Mouse (Mus musculus): ENCODE results near the gene Tulp1. TPM values are rescaled to one million over a fixed set of nuclear protein-coding genes. Genes with fewer than 3 reads are reported as not detected.

Tulp1 gene
- polyA plus RNA-seq, 2 experiments from 2014 or later, result 0.34 TPM; not detected in 1

DNA sequence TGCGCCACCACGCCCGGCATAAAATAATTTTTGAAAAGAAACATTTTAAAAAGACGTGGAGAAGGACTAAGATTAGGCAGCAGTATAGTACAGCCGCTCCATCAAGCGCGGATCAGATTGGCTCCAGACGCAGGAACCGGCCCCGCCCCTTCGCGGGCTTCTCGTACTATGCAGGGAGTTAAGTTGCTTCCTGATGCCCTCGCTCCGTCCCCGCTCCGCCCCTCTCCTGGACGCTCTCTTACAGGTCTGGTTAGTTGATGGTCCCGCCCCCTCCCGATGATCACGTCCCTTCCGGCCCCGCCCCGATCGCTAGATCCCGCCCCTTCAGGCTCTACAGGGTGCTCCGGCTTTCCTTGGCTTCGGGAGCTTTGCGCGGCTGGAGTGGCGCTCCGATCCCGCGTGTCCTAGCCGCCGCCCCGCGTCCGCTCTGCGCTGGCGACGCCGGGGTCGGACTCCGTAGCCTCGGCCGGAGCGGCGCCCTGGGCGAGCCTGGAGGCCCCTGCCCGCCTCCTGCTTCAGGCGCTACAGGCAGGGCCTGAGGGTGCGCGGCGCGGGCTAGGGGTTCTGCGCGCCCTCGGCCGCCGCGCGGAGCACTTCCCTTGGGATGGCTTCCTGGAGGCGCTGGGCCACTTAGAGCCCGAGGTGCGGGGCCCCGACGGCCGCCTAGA is 51.7 kb downstream of the Tulp1 start, which contains the start of gene Fance:
Gene Fance, plus strand, starts transcription at position 308 of the 668 bp plus-strand sequence.
- ATAC-seq, result peak; percentile 98

DNA sequence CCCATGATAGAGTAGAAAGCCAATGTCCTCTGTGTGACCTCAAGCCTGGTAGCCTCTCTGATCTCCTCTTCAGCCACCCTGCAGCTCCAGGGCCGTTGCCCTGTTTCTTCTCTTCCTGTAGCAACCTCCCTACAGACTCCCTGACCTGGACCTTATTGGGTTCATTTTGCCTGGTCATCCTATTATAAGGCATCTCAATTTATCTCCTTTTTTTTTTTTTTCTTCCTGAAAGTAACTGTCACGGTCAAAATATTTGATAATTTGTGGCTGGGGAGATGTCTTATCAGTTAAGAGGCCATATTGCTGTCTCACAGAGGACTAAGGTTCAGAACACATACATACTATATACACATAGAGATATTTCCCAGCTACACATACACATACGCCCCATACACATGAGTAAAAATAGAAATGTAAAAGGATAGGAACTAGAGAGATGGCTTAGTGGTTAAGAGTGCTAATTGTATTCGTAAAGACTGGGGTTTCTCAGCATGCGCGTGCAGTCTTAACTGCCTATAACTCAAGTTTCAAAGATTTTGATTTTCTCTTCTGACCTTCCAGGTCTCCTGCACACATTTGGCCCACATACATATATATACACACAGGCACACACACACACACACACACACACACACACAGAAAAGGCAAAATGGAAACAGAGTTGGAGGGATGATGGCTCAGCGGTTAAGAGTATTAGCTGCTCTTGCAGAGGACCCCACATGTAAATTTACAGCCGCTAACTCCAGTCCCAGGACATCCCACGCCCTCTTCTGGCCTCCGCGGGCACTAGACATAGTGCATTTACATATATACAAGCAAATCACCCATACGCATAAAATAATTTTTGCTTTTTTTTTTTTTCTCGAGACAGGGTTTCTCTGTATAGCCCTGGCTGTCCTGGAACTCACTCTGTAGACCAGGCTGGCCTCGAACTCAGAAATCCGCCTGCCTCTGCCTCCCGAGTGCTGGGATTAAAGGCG is 52.5 kb downstream of the Tulp1 start:
- peak; percentile 5 for ATAC-seq

DNA sequence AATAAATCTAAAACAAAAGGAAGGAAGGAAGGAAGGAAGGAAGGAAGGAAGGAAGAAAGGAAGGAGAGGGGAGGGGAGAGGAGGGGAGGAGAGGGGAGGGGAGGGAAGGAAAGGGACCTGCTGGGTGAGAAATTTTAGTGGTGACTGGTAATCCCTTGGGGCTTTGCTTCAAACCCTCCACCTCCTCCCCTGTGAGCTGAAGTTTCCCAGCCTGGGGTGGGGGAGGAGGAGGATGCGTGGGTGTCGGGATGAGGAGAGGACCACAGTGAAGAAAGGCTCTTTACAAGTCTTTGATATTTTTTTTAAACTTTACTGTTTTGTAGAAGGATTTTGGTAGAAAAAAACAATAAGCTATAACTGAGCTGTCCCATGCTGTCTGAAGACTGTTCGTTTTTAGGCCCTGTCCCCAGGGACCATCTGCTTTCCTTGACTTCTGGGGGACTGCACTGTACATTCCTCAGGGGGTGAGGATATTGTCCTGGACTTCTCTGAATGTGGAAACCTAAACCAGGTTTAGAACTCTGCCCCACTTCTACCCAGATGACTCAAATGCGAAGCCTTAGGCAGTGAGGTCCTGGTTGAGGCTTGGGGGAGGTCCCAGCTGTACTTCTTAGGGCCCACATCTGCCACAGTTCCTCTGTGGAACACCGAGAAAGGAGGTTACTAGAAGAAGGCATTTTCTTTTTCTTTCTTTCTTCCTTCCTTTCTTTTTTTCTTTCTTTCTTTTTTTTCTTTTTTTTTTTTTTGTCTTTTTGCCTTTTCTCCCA is 53.5 kb downstream of the Tulp1 start:
- no peak for ATAC-seq

GRCm38 (mm10) chr17:28310831-28311230 is 54.2 kb downstream of the Tulp1 start:
- ATAC-seq, result no peak

- ATAC-seq, result peak; percentile 39
These were observed 56.5 kb downstream of the Tulp1 start for GRCm38 (mm10) chr17:28308297-28309195.

GRCm38 (mm10) chr17:28305172-28305571 is 59.9 kb downstream of the Tulp1 start:
- ATAC-seq, result no peak

Other genes starting within 250 kb of the Tulp1 start
- gene Scube3, start 223.1 kb downstream of the Tulp1 start, polyA plus RNA-seq (2017; shearing (Covaris generic)), result not detected
- 1 to 10 TPM; 2.9 to 5.5 TPM for gene Zfp523, start 188.1 kb downstream of the Tulp1 start, polyA plus RNA-seq (2017; shearing (Covaris generic))
- gene Def6, start 157.4 kb downstream of the Tulp1 start, polyA plus RNA-seq (2017; shearing (Covaris generic)), result 10 to 100 TPM; 30.3 to 34.6 TPM
- 1 to 10 TPM; 2.6 to 4.6 TPM for gene Ppard, start 132.5 kb downstream of the Tulp1 start, polyA plus RNA-seq (2017; shearing (Covaris generic))
- gene Fance, start 51.7 kb downstream of the Tulp1 start, polyA plus RNA-seq (2017; shearing (Covaris generic)), result 1 to 10 TPM; 3.7 to 7.7 TPM
- 100 to 1,000 TPM; 798 to 811 TPM for gene Rpl10a, start 36.8 kb downstream of the Tulp1 start, polyA plus RNA-seq (2017; shearing (Covaris generic))
- gene Tead3, start 14.4 kb downstream of the Tulp1 start, polyA plus RNA-seq (2017; shearing (Covaris generic)), result not detected
- 10 to 100 TPM; 17.4 to 17.8 TPM for gene Fkbp5, start 152.3 kb upstream of the Tulp1 start, polyA plus RNA-seq (2017; shearing (Covaris generic))
- not detected for gene Armc12, start 165.6 kb upstream of the Tulp1 start, polyA plus RNA-seq (2017; shearing (Covaris generic))
- not detected for gene Clpsl2, start 184.2 kb upstream of the Tulp1 start, polyA plus RNA-seq (2017; shearing (Covaris generic))
- gene Clps, start 195.5 kb upstream of the Tulp1 start, polyA plus RNA-seq (2017; shearing (Covaris generic)), result not detected
- 1 to 10 TPM; 1.1 to 1.3 TPM for gene Lhfpl5, start 210.4 kb upstream of the Tulp1 start, polyA plus RNA-seq (2017; shearing (Covaris generic))